Mouse (Mus musculus): ENCODE measurements at regions not wholly inside any gene's neighbourhood (a gene's known extent, or its start where the extent isn't known, plus 50 kb on each side); places are given as distances from the start of the nearest gene placed in this dataset.

GRCm38 (mm10) chr8:103391359-103391758 is 605.9 kb upstream of the Cdh11 start:
- Histone ChIP-seq H3K36me3 (ENCODE audit: control insufficient read depth, insufficient read depth, low read length) (no peaks in the 10 kb centered on the region), H3K27ac (ENCODE audit: low read depth, low read length) (no peak overlapping the region), H3K27me3 (ENCODE audit: control insufficient read depth, insufficient read depth, low read length) (no peaks in the 10 kb centered on the region), H3K4me1 (ENCODE audit: control insufficient read depth, insufficient read depth, low read length) (no peaks in the 10 kb centered on the region; the same call in 1 of the 2 replicates), H3K4me2 (no peak overlapping the region), H3K9me3 (ENCODE audit: control insufficient read depth, low read length) (no peaks in the 10 kb centered on the region), H3K4me3 (ENCODE audit: low read depth, low read length) (no peak overlapping the region), H3K9ac (ENCODE audit: low read length) (no peak overlapping the region)
- ATAC-seq (ENCODE audit: low FRiP score) (no peak), DNase-seq (ENCODE audit: low spot score, missing footprints) (no peak)
- WGBS: 88% methylated on average over 6 of the region's 6 CpGs

GRCm38 (mm10) chr8:103395316-103395715 is 609.9 kb upstream of the Cdh11 start:
- Histone ChIP-seq H3K27ac (ENCODE audit: low read depth, low read length) (no peak overlapping the region), H3K4me1 (ENCODE audit: control insufficient read depth, insufficient read depth, low read length) (no peaks in the 10 kb centered on the region; the same call in 1 of the 2 replicates), H3K9ac (ENCODE audit: low read length) (no peak overlapping the region), H3K36me3 (ENCODE audit: control insufficient read depth, insufficient read depth, low read length) (no peaks in the 10 kb centered on the region), H3K9me3 (ENCODE audit: control insufficient read depth, low read length) (no peaks in the 10 kb centered on the region), H3K4me3 (ENCODE audit: low read depth, low read length) (no peak overlapping the region), H3K27me3 (ENCODE audit: control insufficient read depth, insufficient read depth, low read length) (no peaks in the 10 kb centered on the region), H3K4me2 (no peak overlapping the region)
- ATAC-seq (ENCODE audit: low FRiP score): peak; percentile 44; the same call in 1 of the 2 replicates
- peak; percentile 82 for DNase-seq (ENCODE audit: low spot score, missing footprints)
- 16% methylated on average over 4 of the region's 4 CpGs for WGBS

- no peaks in the 10 kb centered on the region; the same call in 1 of the 2 replicates for H3K4me1 ChIP-seq (ENCODE audit: control insufficient read depth, insufficient read depth, low read length)
- no peak overlapping the region for H3K4me2 ChIP-seq
- H3K4me3 ChIP-seq (ENCODE audit: low read depth, low read length): no peak overlapping the region
- H3K9ac ChIP-seq (ENCODE audit: low read length): no peak overlapping the region
- H3K27me3 ChIP-seq (ENCODE audit: control insufficient read depth, insufficient read depth, low read length): no peaks in the 10 kb centered on the region
- ATAC-seq (ENCODE audit: low FRiP score) (no peak), DNase-seq (ENCODE audit: low spot score, missing footprints) (peak; percentile 60)
- WGBS: 79% methylated on average over 3 of the region's 3 CpGs
- H3K27ac ChIP-seq (ENCODE audit: low read depth, low read length): no peak overlapping the region
- no peaks in the 10 kb centered on the region for H3K36me3 ChIP-seq (ENCODE audit: control insufficient read depth, insufficient read depth, low read length)
- H3K9me3 ChIP-seq (ENCODE audit: control insufficient read depth, low read length): no peaks in the 10 kb centered on the region
These were observed 612.7 kb upstream of the Cdh11 start for GRCm38 (mm10) chr8:103398179-103398578.

GRCm38 (mm10) chr8:103399466-103399865 is 614.0 kb upstream of the Cdh11 start:
- DNase-seq (ENCODE audit: low spot score, missing footprints) (peak; percentile 19), ATAC-seq (ENCODE audit: low FRiP score) (no peak)
- Histone ChIP-seq H3K4me1 (ENCODE audit: control insufficient read depth, insufficient read depth, low read length) (no peaks in the 10 kb centered on the region; the same call in 1 of the 2 replicates), H3K4me3 (ENCODE audit: low read depth, low read length) (no peak overlapping the region), H3K27me3 (ENCODE audit: control insufficient read depth, insufficient read depth, low read length) (no peaks in the 10 kb centered on the region), H3K9ac (ENCODE audit: low read length) (no peak overlapping the region), H3K27ac (ENCODE audit: low read depth, low read length) (no peak overlapping the region), H3K36me3 (ENCODE audit: control insufficient read depth, insufficient read depth, low read length) (no peaks in the 10 kb centered on the region), H3K9me3 (ENCODE audit: control insufficient read depth, low read length) (no peaks in the 10 kb centered on the region), H3K4me2 (no peak overlapping the region)
- 82% methylated on average over 3 of the region's 3 CpGs for WGBS

- DNase-seq (ENCODE audit: low spot score, missing footprints) (no peak), ATAC-seq (ENCODE audit: low FRiP score) (no peak)
- no peaks in the 10 kb centered on the region for H3K36me3 ChIP-seq (ENCODE audit: control insufficient read depth, insufficient read depth, low read length)
- H3K9ac ChIP-seq (ENCODE audit: low read length): no peak overlapping the region
- no peak overlapping the region for H3K4me3 ChIP-seq (ENCODE audit: low read depth, low read length)
- no peak overlapping the region for H3K27ac ChIP-seq (ENCODE audit: low read depth, low read length)
- H3K4me1 ChIP-seq (ENCODE audit: control insufficient read depth, insufficient read depth, low read length): no peaks in the 10 kb centered on the region; the same call in 1 of the 2 replicates
- WGBS: 78% methylated on average over 1 of the region's 1 CpGs
- no peak overlapping the region for H3K4me2 ChIP-seq
- H3K9me3 ChIP-seq (ENCODE audit: control insufficient read depth, low read length): no peaks in the 10 kb centered on the region
- H3K27me3 ChIP-seq (ENCODE audit: control insufficient read depth, insufficient read depth, low read length): no peaks in the 10 kb centered on the region
These were observed 614.7 kb upstream of the Cdh11 start for GRCm38 (mm10) chr8:103400143-103400542.

- H3K9ac ChIP-seq (ENCODE audit: low read length): no peak overlapping the region
- no peak for ATAC-seq (ENCODE audit: low FRiP score)
- no peak for DNase-seq (ENCODE audit: low spot score, missing footprints)
- H3K36me3 ChIP-seq (ENCODE audit: control insufficient read depth, insufficient read depth, low read length): no peaks in the 10 kb centered on the region
- no peaks in the 10 kb centered on the region for H3K4me1 ChIP-seq (ENCODE audit: control insufficient read depth, insufficient read depth, low read length)
- H3K4me3 ChIP-seq (ENCODE audit: low read depth, low read length): no peak overlapping the region
- H3K9me3 ChIP-seq (ENCODE audit: control insufficient read depth, low read length): no peaks in the 10 kb centered on the region
- no peaks in the 10 kb centered on the region for H3K27me3 ChIP-seq (ENCODE audit: control insufficient read depth, insufficient read depth, low read length)
- no peak overlapping the region for H3K4me2 ChIP-seq
- H3K27ac ChIP-seq (ENCODE audit: low read depth, low read length): no peak overlapping the region
- 81% methylated on average over 3 of the region's 3 CpGs for WGBS
These were observed 617.3 kb upstream of the Cdh11 start for GRCm38 (mm10) chr8:103402731-103403130.

GRCm38 (mm10) chr8:103403826-103404225 is 618.4 kb upstream of the Cdh11 start:
- H3K27ac ChIP-seq (ENCODE audit: low read depth, low read length): no peak overlapping the region
- DNase-seq (ENCODE audit: low spot score, missing footprints): peak; percentile 56
- no peak for ATAC-seq (ENCODE audit: low FRiP score)
- no peak overlapping the region for H3K9ac ChIP-seq (ENCODE audit: low read length)
- no peaks in the 10 kb centered on the region for H3K36me3 ChIP-seq (ENCODE audit: control insufficient read depth, insufficient read depth, low read length)
- no peaks in the 10 kb centered on the region for H3K9me3 ChIP-seq (ENCODE audit: control insufficient read depth, low read length)
- no peaks in the 10 kb centered on the region for H3K27me3 ChIP-seq (ENCODE audit: control insufficient read depth, insufficient read depth, low read length)
- WGBS: 88% methylated on average over 4 of the region's 4 CpGs
- no peak overlapping the region for H3K4me2 ChIP-seq
- no peak overlapping the region for H3K4me3 ChIP-seq (ENCODE audit: low read depth, low read length)
- no peaks in the 10 kb centered on the region for H3K4me1 ChIP-seq (ENCODE audit: control insufficient read depth, insufficient read depth, low read length)

GRCm38 (mm10) chr8:103405787-103406186 is 620.3 kb upstream of the Cdh11 start:
- Histone ChIP-seq H3K27me3 (ENCODE audit: control insufficient read depth, insufficient read depth, low read length) (no peaks in the 10 kb centered on the region), H3K9ac (ENCODE audit: low read length) (no peak overlapping the region), H3K36me3 (ENCODE audit: control insufficient read depth, insufficient read depth, low read length) (no peaks in the 10 kb centered on the region), H3K9me3 (ENCODE audit: control insufficient read depth, low read length) (no peaks in the 10 kb centered on the region), H3K4me3 (ENCODE audit: low read depth, low read length) (no peak overlapping the region), H3K4me2 (no peak overlapping the region), H3K27ac (ENCODE audit: low read depth, low read length) (no peak overlapping the region), H3K4me1 (ENCODE audit: control insufficient read depth, insufficient read depth, low read length) (no peaks in the 10 kb centered on the region)
- WGBS: 90% methylated on average over 12 of the region's 12 CpGs
- peak; percentile 37 for DNase-seq (ENCODE audit: low spot score, missing footprints)
- no peak for ATAC-seq (ENCODE audit: low FRiP score)

GRCm38 (mm10) chr8:103406921-103407320 is 621.5 kb upstream of the Cdh11 start:
- H3K4me3 ChIP-seq (ENCODE audit: low read depth, low read length): no peak overlapping the region
- no peaks in the 10 kb centered on the region for H3K36me3 ChIP-seq (ENCODE audit: control insufficient read depth, insufficient read depth, low read length)
- no peak overlapping the region for H3K27ac ChIP-seq (ENCODE audit: low read depth, low read length)
- ATAC-seq (ENCODE audit: low FRiP score): no peak
- H3K9me3 ChIP-seq (ENCODE audit: control insufficient read depth, low read length): no peaks in the 10 kb centered on the region
- H3K9ac ChIP-seq (ENCODE audit: low read length): no peak overlapping the region
- no peaks in the 10 kb centered on the region for H3K4me1 ChIP-seq (ENCODE audit: control insufficient read depth, insufficient read depth, low read length)
- H3K4me2 ChIP-seq: no peak overlapping the region
- DNase-seq (ENCODE audit: low spot score, missing footprints): peak; percentile 72
- WGBS: 86% methylated on average over 2 of the region's 2 CpGs
- no peaks in the 10 kb centered on the region for H3K27me3 ChIP-seq (ENCODE audit: control insufficient read depth, insufficient read depth, low read length)

GRCm38 (mm10) chr8:103407631-103408030 is 622.2 kb upstream of the Cdh11 start:
- H3K9ac ChIP-seq (ENCODE audit: low read length): no peak overlapping the region
- no peaks in the 10 kb centered on the region for H3K36me3 ChIP-seq (ENCODE audit: control insufficient read depth, insufficient read depth, low read length)
- H3K27me3 ChIP-seq (ENCODE audit: control insufficient read depth, insufficient read depth, low read length): no peaks in the 10 kb centered on the region
- H3K27ac ChIP-seq (ENCODE audit: low read depth, low read length): no peak overlapping the region
- H3K4me1 ChIP-seq (ENCODE audit: control insufficient read depth, insufficient read depth, low read length): no peaks in the 10 kb centered on the region
- DNase-seq (ENCODE audit: low spot score, missing footprints) (peak; percentile 76), ATAC-seq (ENCODE audit: low FRiP score) (no peak)
- no peak overlapping the region for H3K4me3 ChIP-seq (ENCODE audit: low read depth, low read length)
- no peaks in the 10 kb centered on the region for H3K9me3 ChIP-seq (ENCODE audit: control insufficient read depth, low read length)
- no peak overlapping the region for H3K4me2 ChIP-seq
- WGBS: 82% methylated on average over 5 of the region's 5 CpGs

Data from midbrain, embryonic 11.5 days (tissue).